Mouse (Mus musculus) neural tube, embryonic 14.5 days (tissue): ENCODE data around the gene Fbxl17. TPM values are rescaled to one million over a fixed set of nuclear protein-coding genes. Genes with fewer than 3 reads are reported as not detected.

Experiments
- ATAC-seq: fragments of 200-750 bp; cut with Nextera tagmentation; 2 replicates; pipeline ENCODE4 v1.8.0; 2017; ENCODE audit warnings: low read depth, mild to moderate bottlenecking, moderate TSS enrichment, moderate library complexity
- H3K27ac ChIP-seq: fragments of 300-500 bp; sonication (generic); 2 replicates; pipeline ENCODE4 v1.5.1; 2014; ENCODE audit warnings: low read depth, mild to moderate bottlenecking, control low read depth, low read length, moderate library complexity, mixed read lengths
- H3K27me3 ChIP-seq: fragments of 300-500 bp; sonication (generic); 2 replicates; pipeline ENCODE4 v1.6.1; 2014; ENCODE audit warnings: low read length; ENCODE audit not compliant: control insufficient read depth, insufficient read depth
- H3K36me3 ChIP-seq: fragments of 300-500 bp; sonication (generic); 2 replicates; pipeline ENCODE4 v1.6.1; 2014; ENCODE audit warnings: low read length, mixed read lengths; ENCODE audit not compliant: control insufficient read depth, insufficient read depth
- H3K4me1 ChIP-seq: fragments of 300-500 bp; sonication (generic); 2 replicates; pipeline ENCODE4 v1.6.1; 2014; ENCODE audit warnings: low read length; ENCODE audit not compliant: control insufficient read depth, insufficient read depth
- H3K4me2 ChIP-seq: fragments of 300-500 bp; sonication (generic); 2 replicates; pipeline ENCODE4 v1.6.1; 2014; ENCODE audit warnings: mild to moderate bottlenecking, low read depth, low read length, control low read depth
- H3K4me3 ChIP-seq: fragments of 300-500 bp; sonication (generic); 2 replicates; pipeline ENCODE4 v1.5.1; 2014; ENCODE audit warnings: low read depth, low read length, control low read depth, mixed read lengths
- H3K9ac ChIP-seq: fragments of 300-500 bp; sonication (generic); replicated peaks from 2 replicates; pipeline ENCODE4 v1.6.1; 2014; ENCODE audit warnings: low read depth, mild to moderate bottlenecking, control low read depth, low read length, mixed read lengths
- H3K9me3 ChIP-seq: fragments of 300-500 bp; sonication (generic); 2 replicates; pipeline ENCODE4 v1.6.1; 2016; ENCODE audit warnings: low read length; ENCODE audit not compliant: control insufficient read depth
- WGBS: fragments of 180-500 bp; shearing (Covaris S2); extraction: QIAGEN DNeasy Blood & Tissue Kit; methylation state at CpG from one replicate; pipeline ENCODE4 v1.1.7; 2014; 5-methylcytosine and 5-hydroxymethylcytosine counted together
- polyA plus RNA-seq: library from polyadenylated mRNA; unstranded; fragments of >200 nt; fragmentation: Nextera tagmentation; extraction: Ambion mirVana; gene quantifications from 2 replicates; pipeline ENCODE4 v1.2.1, GENCODE M21; 2014

The Fbxl17 gene
- polyA plus RNA-seq, 1 experiment from 2014 or later, result 17.4 TPM

DNA sequence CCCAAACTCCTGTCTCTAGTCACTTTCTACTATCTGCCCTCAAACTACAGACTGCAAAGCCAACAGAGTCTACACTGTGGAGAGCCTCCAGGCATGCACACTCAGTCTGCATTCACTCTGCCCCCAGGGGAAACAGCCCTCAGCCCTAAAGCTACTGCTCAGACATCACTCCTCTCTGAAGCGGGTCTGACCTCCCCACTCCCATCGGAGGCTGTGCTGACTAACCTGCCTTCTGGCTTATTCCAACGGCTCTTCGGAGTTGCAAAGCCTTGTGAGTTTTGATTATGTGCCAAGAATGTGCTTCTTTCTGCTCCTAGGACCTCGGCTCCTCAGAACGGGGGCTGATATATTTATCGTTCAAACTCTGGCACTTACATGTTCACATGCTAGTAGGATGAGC lies 182.3 kb downstream of the Fbxl17 start:
- ATAC-seq, result no peak
- 0 out of 2 replicates have a peak, but pooled peaks cover 2% of the 10 kb centered on the region for H3K4me1 ChIP-seq

GRCm38 (mm10) chr17:63315646-63316480 lies 184.0 kb downstream of the Fbxl17 start:
- no peak overlapping the region for H3K27ac ChIP-seq
- H3K4me1 ChIP-seq, result 0 out of 2 replicates have a peak, but pooled peaks cover 2% of the 10 kb centered on the region
- no peak overlapping the region for H3K9ac ChIP-seq
- WGBS, result 82% methylated on average over 12 of the region's 12 CpGs
- no peaks in the 10 kb centered on the region for H3K27me3 ChIP-seq
- ATAC-seq, result no peak
- no peaks in the 10 kb centered on the region for H3K36me3 ChIP-seq
- no peaks in the 10 kb centered on the region for H3K9me3 ChIP-seq
- no peak overlapping the region for H3K4me2 ChIP-seq
- H3K4me3 ChIP-seq, result no peak overlapping the region

More for the DNA sequence above, 182.3 kb downstream of the Fbxl17 start:
- Histone ChIP-seq H3K27ac (no peak overlapping the region), H3K9me3 (no peaks in the 10 kb centered on the region), H3K27me3 (no peaks in the 10 kb centered on the region), H3K4me2 (no peak overlapping the region), H3K4me3 (no peak overlapping the region), H3K36me3 (no peaks in the 10 kb centered on the region), H3K9ac (no peak overlapping the region)
- WGBS, result 67% methylated on average over 7 of the region's 7 CpGs

- no peak overlapping the region for H3K4me2 ChIP-seq
- WGBS, result 98% methylated on average over 3 of the region's 3 CpGs
- 0 out of 2 replicates have a peak, but pooled peaks cover 4% of the 10 kb centered on the region for H3K4me1 ChIP-seq
- no peak overlapping the region for H3K27ac ChIP-seq
- H3K9ac ChIP-seq, result no peak overlapping the region
- H3K27me3 ChIP-seq, result no peaks in the 10 kb centered on the region
- no peaks in the 10 kb centered on the region for H3K36me3 ChIP-seq
- no peak overlapping the region for H3K4me3 ChIP-seq
- no peaks in the 10 kb centered on the region for H3K9me3 ChIP-seq
- no peak for ATAC-seq
These were observed 187.0 kb downstream of the Fbxl17 start for GRCm38 (mm10) chr17:63312804-63313203.

DNA sequence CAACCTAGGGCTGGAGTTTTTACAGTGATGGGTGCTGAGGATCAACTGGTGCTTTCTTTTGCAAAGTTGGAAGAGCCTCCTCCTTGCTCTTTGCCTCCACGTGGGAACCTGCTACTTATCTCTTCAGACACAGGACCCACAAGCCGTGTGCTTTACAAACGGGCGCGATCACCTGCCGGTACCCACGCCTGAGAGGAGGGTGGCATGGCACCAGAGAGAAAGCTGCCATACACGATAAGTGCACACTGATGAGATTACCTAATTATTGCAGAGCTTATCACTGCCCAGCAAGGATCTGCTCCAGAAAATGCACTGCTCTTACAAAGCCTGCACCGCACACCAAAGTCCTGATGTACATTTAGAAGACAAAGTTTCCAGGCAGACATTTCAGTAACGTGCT lies 187.5 kb downstream of the Fbxl17 start:
- Histone ChIP-seq H3K27me3 (no peaks in the 10 kb centered on the region), H3K9ac (no peak overlapping the region), H3K36me3 (no peaks in the 10 kb centered on the region), H3K4me2 (no peak overlapping the region), H3K27ac (no peak overlapping the region), H3K9me3 (no peaks in the 10 kb centered on the region), H3K4me3 (no peak overlapping the region), H3K4me1 (0 out of 2 replicates have a peak, but pooled peaks cover 4% of the 10 kb centered on the region)
- no peak for ATAC-seq
- WGBS, result 89% methylated on average over 10 of the region's 10 CpGs

GRCm38 (mm10) chr17:63311613-63312012 lies 188.2 kb downstream of the Fbxl17 start:
- Histone ChIP-seq H3K36me3 (no peaks in the 10 kb centered on the region), H3K27me3 (no peaks in the 10 kb centered on the region), H3K4me1 (0 out of 2 replicates have a peak, but pooled peaks cover 4% of the 10 kb centered on the region), H3K4me2 (no peak overlapping the region), H3K9ac (no peak overlapping the region), H3K4me3 (no peak overlapping the region), H3K9me3 (no peaks in the 10 kb centered on the region), H3K27ac (no peak overlapping the region)
- 89% methylated on average over 3 of the region's 3 CpGs for WGBS
- ATAC-seq, result no peak

GRCm38 (mm10) chr17:63310021-63310420 lies 189.8 kb downstream of the Fbxl17 start:
- H3K4me1 ChIP-seq, result 0 out of 2 replicates have a peak, but pooled peaks cover 4% of the 10 kb centered on the region

GRCm38 (mm10) chr17:63303862-63304261 lies 196.0 kb downstream of the Fbxl17 start:
- H3K4me3 ChIP-seq, result no peak overlapping the region
- no peak overlapping the region for H3K9ac ChIP-seq
- no peaks in the 10 kb centered on the region for H3K27me3 ChIP-seq
- no peak overlapping the region for H3K27ac ChIP-seq
- 55% methylated on average over 4 of the region's 4 CpGs for WGBS
- H3K9me3 ChIP-seq, result no peaks in the 10 kb centered on the region
- H3K4me2 ChIP-seq, result no peak overlapping the region
- ATAC-seq, result no peak
- 0 out of 2 replicates have a peak, but pooled peaks cover 9% of the 10 kb centered on the region for H3K4me1 ChIP-seq
- H3K36me3 ChIP-seq, result no peaks in the 10 kb centered on the region

More at GRCm38 (mm10) chr17:63310021-63310420, 189.8 kb downstream of the Fbxl17 start:
- no peak for ATAC-seq
- 55% methylated on average over 3 of the region's 3 CpGs for WGBS
- Histone ChIP-seq H3K4me3 (no peak overlapping the region), H3K9me3 (no peaks in the 10 kb centered on the region), H3K36me3 (no peaks in the 10 kb centered on the region), H3K27ac (no peak overlapping the region), H3K4me2 (no peak overlapping the region), H3K27me3 (no peaks in the 10 kb centered on the region), H3K9ac (no peak overlapping the region)

DNA sequence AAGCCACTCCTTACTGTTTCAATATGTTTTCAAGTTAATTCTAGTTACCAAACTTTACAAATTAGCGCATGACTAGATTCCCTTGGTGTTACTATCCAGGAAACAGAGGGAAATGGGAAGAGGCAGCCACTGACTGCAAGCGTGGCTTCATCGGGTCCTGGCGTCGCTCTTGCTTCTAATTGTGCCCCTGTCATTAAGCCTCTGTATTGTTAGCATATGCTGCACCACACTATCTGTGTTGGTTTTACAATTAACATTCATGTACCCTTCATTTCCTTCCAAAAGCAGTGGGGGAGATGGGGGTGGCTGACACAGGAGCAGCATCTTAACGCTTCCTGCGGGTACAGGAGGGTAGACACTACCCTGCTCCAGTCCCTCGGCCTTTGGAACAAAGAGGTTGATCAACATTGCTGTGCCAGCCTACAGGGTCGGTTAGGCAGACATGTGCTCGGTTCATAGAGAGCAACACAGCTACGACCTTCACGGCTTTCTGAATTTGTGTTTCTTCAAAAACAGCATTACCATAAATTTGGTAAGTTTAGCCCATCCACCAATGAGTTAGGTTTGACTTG lies 197.9 kb downstream of the Fbxl17 start:
- no peak overlapping the region for H3K4me2 ChIP-seq
- H3K4me1 ChIP-seq, result 0 out of 2 replicates have a peak, but pooled peaks cover 9% of the 10 kb centered on the region
- no peak overlapping the region for H3K4me3 ChIP-seq
- no peaks in the 10 kb centered on the region for H3K27me3 ChIP-seq
- no peak overlapping the region for H3K27ac ChIP-seq
- H3K9me3 ChIP-seq, result no peaks in the 10 kb centered on the region
- WGBS, result 48% methylated on average over 12 of the region's 12 CpGs
- no peak overlapping the region for H3K9ac ChIP-seq
- no peaks in the 10 kb centered on the region for H3K36me3 ChIP-seq
- peak; percentile 66; the same call in 1 of the 2 replicates for ATAC-seq

DNA sequence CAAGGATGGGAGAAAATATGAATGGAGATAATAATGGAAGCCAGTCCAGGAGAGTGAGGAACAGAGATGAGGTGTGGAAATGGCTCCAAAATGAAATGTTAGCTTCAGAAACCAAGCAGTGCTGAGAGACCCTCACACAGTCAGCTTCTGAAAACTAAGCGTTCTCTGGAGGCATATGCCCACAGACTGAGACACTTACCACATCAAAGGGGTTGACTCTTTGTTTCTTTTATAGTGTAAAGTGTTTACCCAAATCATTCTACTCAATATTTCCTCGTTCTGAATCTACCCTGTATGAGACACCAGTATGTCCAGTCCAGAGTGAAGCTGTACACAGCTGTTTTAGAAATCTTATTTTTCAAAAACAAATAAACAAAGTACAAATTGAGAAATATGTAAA lies 204.3 kb downstream of the Fbxl17 start:
- H3K4me2 ChIP-seq, result no peak overlapping the region
- H3K27ac ChIP-seq, result no peak overlapping the region
- no peaks in the 10 kb centered on the region for H3K27me3 ChIP-seq
- no peak overlapping the region for H3K4me3 ChIP-seq
- H3K36me3 ChIP-seq, result no peaks in the 10 kb centered on the region
- WGBS, result 60% methylated on average over 2 of the region's 2 CpGs
- H3K4me1 ChIP-seq, result no peaks in the 10 kb centered on the region
- no peaks in the 10 kb centered on the region for H3K9me3 ChIP-seq
- H3K9ac ChIP-seq, result no peak overlapping the region
- no peak for ATAC-seq
